In the genomic region with DNA sequence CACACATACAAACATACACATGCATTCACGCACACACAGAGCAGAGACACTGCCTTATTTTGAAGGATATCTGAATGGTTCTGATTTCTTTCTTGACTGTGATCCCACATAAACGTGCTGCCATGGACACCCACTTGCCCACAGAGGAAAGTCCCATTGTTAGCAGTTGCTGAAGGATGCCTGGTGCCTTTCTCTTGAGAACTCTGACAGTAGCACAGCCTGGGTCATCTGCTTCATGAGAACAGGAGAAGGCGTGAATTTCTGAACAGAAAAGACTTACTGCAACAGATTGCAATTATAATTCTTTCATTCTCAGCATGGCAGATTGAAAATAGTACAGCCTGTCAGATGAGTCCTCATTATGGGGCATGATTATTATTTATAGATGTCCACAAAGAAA, we compare ENCODE assay signal across 22 mouse cellular contexts.
"Had no signal": no experiment of that assay in that cellular context is flagged by ENCODE, and none has a peak within 500 bp of the region (broad histone marks: within the 10 kb centered on the region; RNA-seq: fewer than 3 reads in every experiment).

No protein-coding gene starts in this region.

- H3K4me2 ChIP-seq: kidney, embryonic 15.5 days; limb, embryonic 13.5 days; liver, embryonic 12.5 days; liver, embryonic 15.5 days; lung, embryonic 15.5 days; midbrain, embryonic 13.5 days; neural tube, embryonic 13.5 days had no signal

- H3K9me3 ChIP-seq: kidney, embryonic 15.5 days; limb, embryonic 10.5 days; limb, embryonic 13.5 days; liver, embryonic 12.5 days; liver, embryonic 15.5 days; lung, embryonic 15.5 days; megakaryocyte, embryonic 14.5 days; midbrain, embryonic 10.5 days; midbrain, embryonic 13.5 days; neural tube, embryonic 13.5 days had no signal

- H3K9ac ChIP-seq: kidney, embryonic 15.5 days; limb, embryonic 13.5 days; liver, embryonic 12.5 days; liver, embryonic 15.5 days; lung, embryonic 15.5 days; midbrain, embryonic 13.5 days; neural tube, embryonic 13.5 days had no signal

- ATAC-seq: liver, embryonic 12.5 days; midbrain, embryonic 16.5 days had no signal

- H3K27me3 ChIP-seq: kidney, embryonic 15.5 days; limb, embryonic 13.5 days; liver, embryonic 12.5 days; liver, embryonic 15.5 days; lung, embryonic 15.5 days; megakaryocyte, embryonic 14.5 days; midbrain, embryonic 13.5 days; neural tube, embryonic 13.5 days had no signal

- H3K4me3 ChIP-seq: kidney, embryonic 15.5 days; limb, embryonic 10.5 days; limb, embryonic 13.5 days; liver, embryonic 12.5 days; liver, embryonic 15.5 days; lung, embryonic 15.5 days; megakaryocyte, embryonic 14.5 days; midbrain, embryonic 10.5 days; midbrain, embryonic 13.5 days; myocyte; neural tube, embryonic 13.5 days had no signal

- H3K36me3 ChIP-seq: kidney, embryonic 15.5 days; limb, embryonic 10.5 days; limb, embryonic 13.5 days; liver, embryonic 12.5 days; liver, embryonic 15.5 days; lung, embryonic 15.5 days; midbrain, embryonic 10.5 days; midbrain, embryonic 13.5 days; neural tube, embryonic 13.5 days had no signal

- H3K4me1 ChIP-seq: kidney, embryonic 15.5 days; limb, embryonic 10.5 days; limb, embryonic 13.5 days; liver, embryonic 12.5 days; liver, embryonic 15.5 days; lung, embryonic 15.5 days; midbrain, embryonic 10.5 days had no signal

- H3K27ac ChIP-seq: kidney, embryonic 15.5 days; limb, embryonic 10.5 days; limb, embryonic 13.5 days; liver, embryonic 12.5 days; liver, embryonic 15.5 days; lung, embryonic 15.5 days; midbrain, embryonic 10.5 days; midbrain, embryonic 13.5 days; neural tube, embryonic 13.5 days had no signal

- DNase-seq: kidney, adult 11 months; kidney, adult 8-10 months; kidney, postnatal 10 days; kidney, postnatal 4 days; liver; lung, adult 18-20 months; lung, postnatal 10 days; lung, postnatal 36 days; thymus, adult 18-20 months; thymus, postnatal 36 days had no signal
